In the genomic region with DNA sequence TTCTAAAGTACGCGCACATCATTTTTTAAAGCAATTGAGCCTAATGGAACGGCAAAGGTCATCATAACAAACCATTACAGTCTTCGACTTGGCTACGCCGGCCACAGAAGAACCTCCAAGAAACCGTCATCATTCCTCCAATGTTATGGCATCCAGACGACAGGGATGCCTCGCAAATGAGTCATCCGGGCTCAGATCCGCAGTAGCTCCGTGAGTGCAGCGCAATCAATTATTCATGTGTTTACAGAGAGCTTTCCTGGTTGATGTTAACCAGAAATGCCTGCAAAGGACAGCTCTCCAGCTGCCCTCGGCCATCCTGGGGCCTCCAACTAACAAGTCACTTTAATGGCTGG, we compare ENCODE assay signal across 9 mouse cellular contexts. TPM values are rescaled to one million over a fixed set of nuclear protein-coding genes. Genes with fewer than 3 reads are reported as not detected.
DNase-seq lines count a peak whose midpoint lies in the region; ATAC-seq and TF ChIP-seq lines count a peak whose summit lies in the region.
"Had no signal": no experiment of that assay in that cellular context is flagged by ENCODE, and none has a peak within 500 bp of the region (broad histone marks: within the 10 kb centered on the region; RNA-seq: fewer than 3 reads in every experiment).

No protein-coding gene starts in this region.

- H3K27ac ChIP-seq in embryonic facial prominence, embryonic 14.5 days (replicated peaks; ENCODE audit: low read depth, low read length), result no peak overlapping the region
- no peak overlapping the region for H3K27ac ChIP-seq in embryonic facial prominence, embryonic 10.5 days (replicated peaks)
- no peak overlapping the region for H3K27ac ChIP-seq in lung, embryonic 16.5 days (ENCODE audit: low read length)
- H3K27ac ChIP-seq in thymus, adult 2 months (ENCODE audit: control insufficient read depth, insufficient read depth, low read length), result no peak overlapping the region
- H3K27ac ChIP-seq in hindbrain, embryonic 14.5 days, result no peak overlapping the region
- H3K27ac ChIP-seq: midbrain, embryonic 12.5 days had no signal

- no peaks in the 10 kb centered on the region for H3K4me1 ChIP-seq in embryonic facial prominence, embryonic 14.5 days (ENCODE audit: control insufficient read depth, insufficient read depth, low read length)
- 0 out of 2 replicates have a peak, but pooled peaks cover under 1% of the 10 kb centered on the region for H3K4me1 ChIP-seq in embryonic facial prominence, embryonic 10.5 days
- peaks cover 8% of the 10 kb centered on the region for H3K4me1 ChIP-seq in lung, embryonic 16.5 days (replicated peaks; ENCODE audit: control insufficient read depth, insufficient read depth, low read length)
- no peaks in the 10 kb centered on the region for H3K4me1 ChIP-seq in thymus, adult 2 months (replicated peaks; ENCODE audit: control insufficient read depth, insufficient read depth, low read length)
- no peaks in the 10 kb centered on the region for H3K4me1 ChIP-seq in hindbrain, embryonic 14.5 days (replicated peaks; ENCODE audit: control insufficient read depth, insufficient read depth, low read length)
- H3K4me1 ChIP-seq: midbrain, embryonic 12.5 days had no signal

- TF ChIP-seq POLR2A in thymus, adult 2 months (IDR thresholded peaks at IDR 0.05; ENCODE audit: control insufficient read depth, extremely low read depth, insufficient read depth, low read length, poor library complexity), result no peak

- no peak overlapping the region for H3K4me2 ChIP-seq in embryonic facial prominence, embryonic 14.5 days (ENCODE audit: low read depth, low read length)
- no peak overlapping the region for H3K4me2 ChIP-seq in lung, embryonic 16.5 days (ENCODE audit: low read depth, low read length)
- no peak overlapping the region for H3K4me2 ChIP-seq in hindbrain, embryonic 14.5 days (replicated peaks)
- H3K4me2 ChIP-seq: midbrain, embryonic 12.5 days had no signal

- no peak overlapping the region for H3K4me3 ChIP-seq in embryonic facial prominence, embryonic 14.5 days (ENCODE audit: low read depth, low read length)
- no peak overlapping the region for H3K4me3 ChIP-seq in embryonic facial prominence, embryonic 10.5 days
- H3K4me3 ChIP-seq in lung, embryonic 16.5 days (ENCODE audit: low read length), result no peak overlapping the region
- no peak overlapping the region for H3K4me3 ChIP-seq in thymus, adult 2 months (ENCODE audit: control insufficient read depth, insufficient read depth, low read length)
- no peak overlapping the region for H3K4me3 ChIP-seq in hindbrain, embryonic 14.5 days (replicated peaks; ENCODE audit: low read length)
- H3K4me3 ChIP-seq: midbrain, embryonic 12.5 days had no signal

- no peaks in the 10 kb centered on the region for H3K27me3 ChIP-seq in embryonic facial prominence, embryonic 14.5 days (replicated peaks; ENCODE audit: control insufficient read depth, insufficient read depth, low read length)
- peaks cover 5% of the 10 kb centered on the region; the same call in 1 of the 2 replicates for H3K27me3 ChIP-seq in embryonic facial prominence, embryonic 10.5 days (replicated peaks; ENCODE audit: low read depth, poor library complexity, severe bottlenecking)
- H3K27me3 ChIP-seq in lung, embryonic 16.5 days (ENCODE audit: control insufficient read depth, insufficient read depth, low read depth, low read length), result 0 out of 2 replicates have a peak, but pooled peaks cover 3% of the 10 kb centered on the region
- no peaks in the 10 kb centered on the region; the same call in 1 of the 2 replicates for H3K27me3 ChIP-seq in thymus, adult 2 months (ENCODE audit: control insufficient read depth, insufficient read depth, low read length)
- no peaks in the 10 kb centered on the region for H3K27me3 ChIP-seq in hindbrain, embryonic 14.5 days (ENCODE audit: control insufficient read depth, insufficient read depth, low read length)

- no peaks in the 10 kb centered on the region for H3K36me3 ChIP-seq in embryonic facial prominence, embryonic 14.5 days (ENCODE audit: control insufficient read depth, insufficient read depth, low read length)
- H3K36me3 ChIP-seq in embryonic facial prominence, embryonic 10.5 days (replicated peaks), result no peaks in the 10 kb centered on the region
- no peaks in the 10 kb centered on the region for H3K36me3 ChIP-seq in lung, embryonic 16.5 days (ENCODE audit: control insufficient read depth, insufficient read depth, low read length)
- no peaks in the 10 kb centered on the region for H3K36me3 ChIP-seq in thymus, adult 2 months (ENCODE audit: control insufficient read depth, insufficient read depth, low read length)
- H3K36me3 ChIP-seq in hindbrain, embryonic 14.5 days (replicated peaks; ENCODE audit: control insufficient read depth, insufficient read depth), result no peaks in the 10 kb centered on the region
- H3K36me3 ChIP-seq: midbrain, embryonic 12.5 days had no signal

- no peaks in the 10 kb centered on the region for H3K9me3 ChIP-seq in embryonic facial prominence, embryonic 14.5 days (ENCODE audit: control insufficient read depth, low read length)
- H3K9me3 ChIP-seq in embryonic facial prominence, embryonic 10.5 days, result no peaks in the 10 kb centered on the region
- H3K9me3 ChIP-seq in lung, embryonic 16.5 days (ENCODE audit: control insufficient read depth, low read length), result 0 out of 2 replicates have a peak, but pooled peaks cover 3% of the 10 kb centered on the region
- H3K9me3 ChIP-seq in hindbrain, embryonic 14.5 days (ENCODE audit: control insufficient read depth, low read length), result no peaks in the 10 kb centered on the region
- H3K9me3 ChIP-seq: midbrain, embryonic 12.5 days had no signal

- H3K9ac ChIP-seq in embryonic facial prominence, embryonic 14.5 days (ENCODE audit: low read depth, low read length), result no peak overlapping the region
- H3K9ac ChIP-seq in lung, embryonic 16.5 days (ENCODE audit: low read length), result no peak overlapping the region
- H3K9ac ChIP-seq in hindbrain, embryonic 14.5 days, result no peak overlapping the region
- H3K9ac ChIP-seq: midbrain, embryonic 12.5 days had no signal

- ATAC-seq in embryonic facial prominence, embryonic 14.5 days (ENCODE audit: low read depth), result no peak
- ATAC-seq in lung, embryonic 16.5 days (ENCODE audit: low read depth), result peak; percentile 95
- ATAC-seq in hindbrain, embryonic 14.5 days (ENCODE audit: low FRiP score), result no peak

- 55% methylated on average over 14 of the region's 14 CpGs for WGBS in embryonic facial prominence, embryonic 14.5 days
- 81% methylated on average over 14 of the region's 14 CpGs for WGBS in embryonic facial prominence, embryonic 10.5 days
- WGBS in lung, embryonic 16.5 days, result 31% methylated on average over 14 of the region's 14 CpGs
- 93% methylated on average over 14 of the region's 14 CpGs for WGBS in thymus, adult 2 months
- 84% methylated on average over 14 of the region's 14 CpGs for WGBS in hindbrain, embryonic 14.5 days

- DNase-seq in embryonic facial prominence, embryonic 14.5 days (ENCODE audit: low spot score), result peak; percentile 29
- DNase-seq in embryonic facial prominence, embryonic 10.5 days (ENCODE audit: low spot score), result no peak
- peak; percentile 90 for DNase-seq in 3T3-L1 (ENCODE audit: low read depth, low spot score)
- DNase-seq in fibroblast of lung, adult 2 months (ENCODE audit: low read depth), result peak; percentile 53
- DNase-seq in thymus, adult 2 months, result no peak
- DNase-seq in right cerebral cortex, postnatal 36 days (ENCODE audit: low spot score in 2 of 2), result no peak
- no peak for DNase-seq in hindbrain, embryonic 14.5 days (ENCODE audit: low spot score)

- no peak for TF ChIP-seq CTCF in thymus, adult 2 months (IDR thresholded peaks at IDR 0.05; ENCODE audit: borderline replicate concordance, control insufficient read depth, extremely low read depth, insufficient read depth, low read length, poor library complexity)

RNA-seq across cellular contexts. Expression of gene Marc1, which starts 29.0 kb away (rescaled TPM):
- polyA plus RNA-seq in embryonic facial prominence, embryonic 14.5 days (2014; fragmentation: Nextera tagmentation; extraction: Ambion mirVana), result 0.08 and 0.24 TPM in 2 replicates
- 0.07 TPM in 1 of 2 replicates, not detected in the other for polyA plus RNA-seq in embryonic facial prominence, embryonic 10.5 days (2016; fragmentation: Nextera tagmentation; extraction: Ambion mirVana)
- polyA plus RNA-seq in lung, embryonic 16.5 days (2015; fragmentation: Nextera tagmentation; extraction: Ambion mirVana), result 0.15 and 0.79 TPM in 2 replicates
- polyA plus RNA-seq in thymus, adult 2 months (2012; rRNA removed), result 5.2 and 6.2 TPM in 2 replicates
- polyA plus RNA-seq in hindbrain, embryonic 14.5 days (2014; fragmentation: Nextera tagmentation; extraction: Ambion mirVana), result 0.21 and 0.33 TPM in 2 replicates

RNA-seq across cellular contexts. Expression of gene Hlx, which starts 49.7 kb away (rescaled TPM):
- polyA plus RNA-seq in embryonic facial prominence, embryonic 14.5 days (2014; fragmentation: Nextera tagmentation; extraction: Ambion mirVana), result 13.7 and 14.4 TPM in 2 replicates
- polyA plus RNA-seq in embryonic facial prominence, embryonic 10.5 days (2016; fragmentation: Nextera tagmentation; extraction: Ambion mirVana), result 5.8 and 7.7 TPM in 2 replicates
- 25.9 and 28.8 TPM in 2 replicates for polyA plus RNA-seq in lung, embryonic 16.5 days (2015; fragmentation: Nextera tagmentation; extraction: Ambion mirVana)
- 15.5 and 18.4 TPM in 2 replicates for polyA plus RNA-seq in thymus, adult 2 months (2012; rRNA removed)
- polyA plus RNA-seq in hindbrain, embryonic 14.5 days (2014; fragmentation: Nextera tagmentation; extraction: Ambion mirVana), result 2.0 and 2.8 TPM in 2 replicates

Comparison
In these comparisons a context has a peak if more than half of its experiments do, and no peak if none do; other contexts are left out.
1. DNase-seq: peak in embryonic facial prominence, embryonic 14.5 days (single experiment), 3T3-L1 (single experiment) and fibroblast of lung, adult 2 months (single experiment); none in embryonic facial prominence, embryonic 10.5 days (single experiment), thymus, adult 2 months (single experiment), right cerebral cortex, postnatal 36 days (0 of 2) and hindbrain, embryonic 14.5 days (single experiment).